Mouse (Mus musculus) midbrain, embryonic 11.5 days (tissue): ENCODE results near the gene Chtop. TPM values are rescaled to one million over a fixed set of nuclear protein-coding genes. Genes with fewer than 3 reads are reported as not detected.
A peak's percentile ranks its signal among the peaks of the same experiment; 100 is the strongest.

Source experiments
- ATAC-seq: fragments of 200-750 bp; cut with Nextera tagmentation; 2 replicates; pipeline ENCODE4 v1.8.0; 2017; ENCODE audit warnings: moderate TSS enrichment, moderate library complexity; ENCODE audit not compliant: low FRiP score
- DNase-seq: peaks from one replicate; pipeline ENCODE4 v3.0.0; 2015; ENCODE audit warnings: low spot score; ENCODE audit errors: missing footprints
- H3K27ac ChIP-seq: fragments of 300-500 bp; sonication (generic); 2 replicates; pipeline ENCODE4 v1.5.1; 2014; ENCODE audit warnings: low read depth, low read length
- H3K27me3 ChIP-seq: fragments of 300-500 bp; sonication (generic); 2 replicates; pipeline ENCODE4 v1.6.1; 2014; ENCODE audit warnings: mild to moderate bottlenecking, low read length, moderate library complexity, mixed read lengths; ENCODE audit not compliant: control insufficient read depth, insufficient read depth
- H3K36me3 ChIP-seq: fragments of 300-500 bp; sonication (generic); 2 replicates; pipeline ENCODE4 v1.6.1; 2014; ENCODE audit warnings: mild to moderate bottlenecking, low read length, moderate library complexity, mixed read lengths; ENCODE audit not compliant: control insufficient read depth, insufficient read depth
- H3K4me1 ChIP-seq: fragments of 300-500 bp; sonication (generic); 2 replicates; pipeline ENCODE4 v1.6.1; 2014; ENCODE audit warnings: low read length; ENCODE audit not compliant: control insufficient read depth, insufficient read depth
- H3K4me2 ChIP-seq: fragments of 300-500 bp; sonication (generic); 2 replicates; pipeline ENCODE4 v1.6.1; 2014; ENCODE audit warnings: mild to moderate bottlenecking, moderate library complexity
- H3K4me3 ChIP-seq: fragments of 300-500 bp; sonication (generic); 2 replicates; pipeline ENCODE4 v1.5.1; 2014; ENCODE audit warnings: low read depth, low read length
- H3K9ac ChIP-seq: fragments of 300-500 bp; sonication (generic); 2 replicates; pipeline ENCODE4 v1.6.1; 2014; ENCODE audit warnings: low read length
- H3K9me3 ChIP-seq: fragments of 300-500 bp; sonication (generic); 2 replicates; pipeline ENCODE4 v1.6.1; 2016; ENCODE audit warnings: low read length; ENCODE audit not compliant: control insufficient read depth
- WGBS: fragments of 180-500 bp; shearing (Covaris S2); extraction: QIAGEN DNeasy Blood & Tissue Kit; methylation state at CpG from one replicate; pipeline ENCODE4 v1.1.7; 2014; 5-methylcytosine and 5-hydroxymethylcytosine counted together
- polyA plus RNA-seq: library from polyadenylated mRNA; unstranded; fragments of >200 nt; fragmentation: Nextera tagmentation; extraction: Ambion mirVana; gene quantifications from 2 replicates; pipeline ENCODE4 v1.2.1, GENCODE M21; 2014

Chtop gene
- polyA plus RNA-seq, 1 experiment from 2014 or later = 138 TPM

GRCm38 (mm10) chr3:90503444-90503843 is 5.9 kb downstream of the Chtop start:
- Histone ChIP-seq H3K27ac (no peak overlapping the region), H3K27me3 (no peaks in the 10 kb centered on the region), H3K9me3 (no peaks in the 10 kb centered on the region), H3K4me1 (peaks cover 11% of the 10 kb centered on the region), H3K4me2 (no peak overlapping the region), H3K36me3 (peaks cover 45% of the 10 kb centered on the region), H3K9ac (no peak overlapping the region), H3K4me3 (no peak overlapping the region)
- 72% methylated on average over 4 of the region's 4 CpGs for WGBS
- ATAC-seq (no peak), DNase-seq (no peak)

GRCm38 (mm10) chr3:90497597-90497996 is 11.7 kb downstream of the Chtop start:
- Histone ChIP-seq H3K27ac (no peak overlapping the region), H3K36me3 (peaks cover 33% of the 10 kb centered on the region), H3K27me3 (no peaks in the 10 kb centered on the region), H3K9me3 (no peaks in the 10 kb centered on the region), H3K4me3 (no peak overlapping the region), H3K9ac (no peak overlapping the region), H3K4me1 (no peaks in the 10 kb centered on the region), H3K4me2 (no peak overlapping the region)
- ATAC-seq (no peak), DNase-seq (no peak)

DNA sequence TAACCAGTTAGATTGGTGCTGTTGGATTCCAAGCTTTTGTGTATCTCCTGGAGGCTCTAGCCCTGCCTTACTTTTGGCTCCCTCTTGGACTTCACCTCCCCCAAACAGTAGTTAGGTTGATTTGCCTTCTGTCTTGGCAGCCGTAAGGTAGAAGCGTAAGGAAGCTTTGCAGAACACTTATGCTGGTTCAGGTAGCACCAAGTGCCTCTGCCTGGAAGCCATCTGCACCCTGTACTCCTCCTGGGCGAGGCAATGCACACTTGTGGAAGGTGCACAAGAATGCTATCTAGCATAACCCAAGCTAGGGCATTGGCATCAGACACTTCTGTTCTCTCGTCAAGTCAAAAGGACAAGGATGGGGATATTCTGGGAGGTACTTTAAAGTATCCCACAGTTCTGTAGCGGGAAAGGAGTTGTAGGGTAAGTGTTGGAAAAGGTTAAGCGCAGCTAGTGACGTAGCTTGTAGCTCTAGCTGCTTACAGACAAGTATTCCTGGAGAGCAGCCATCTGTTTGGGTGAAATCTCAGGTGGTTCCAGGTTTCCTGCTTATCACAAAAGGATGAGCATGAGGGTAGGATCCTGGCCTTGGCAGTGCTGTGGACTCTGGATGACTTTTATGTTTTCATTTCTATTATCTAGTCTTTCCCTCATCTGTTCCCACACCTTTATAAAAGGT is 13.3 kb downstream of the Chtop start:
- Histone ChIP-seq H3K4me1 (no peaks in the 10 kb centered on the region), H3K9me3 (no peaks in the 10 kb centered on the region), H3K36me3 (peaks cover 22% of the 10 kb centered on the region), H3K4me2 (no peak overlapping the region), H3K27me3 (no peaks in the 10 kb centered on the region), H3K27ac (no peak overlapping the region), H3K4me3 (no peak overlapping the region), H3K9ac (no peak overlapping the region)
- DNase-seq (no peak), ATAC-seq (no peak)
- 95% methylated on average over 7 of the region's 7 CpGs for WGBS

DNA sequence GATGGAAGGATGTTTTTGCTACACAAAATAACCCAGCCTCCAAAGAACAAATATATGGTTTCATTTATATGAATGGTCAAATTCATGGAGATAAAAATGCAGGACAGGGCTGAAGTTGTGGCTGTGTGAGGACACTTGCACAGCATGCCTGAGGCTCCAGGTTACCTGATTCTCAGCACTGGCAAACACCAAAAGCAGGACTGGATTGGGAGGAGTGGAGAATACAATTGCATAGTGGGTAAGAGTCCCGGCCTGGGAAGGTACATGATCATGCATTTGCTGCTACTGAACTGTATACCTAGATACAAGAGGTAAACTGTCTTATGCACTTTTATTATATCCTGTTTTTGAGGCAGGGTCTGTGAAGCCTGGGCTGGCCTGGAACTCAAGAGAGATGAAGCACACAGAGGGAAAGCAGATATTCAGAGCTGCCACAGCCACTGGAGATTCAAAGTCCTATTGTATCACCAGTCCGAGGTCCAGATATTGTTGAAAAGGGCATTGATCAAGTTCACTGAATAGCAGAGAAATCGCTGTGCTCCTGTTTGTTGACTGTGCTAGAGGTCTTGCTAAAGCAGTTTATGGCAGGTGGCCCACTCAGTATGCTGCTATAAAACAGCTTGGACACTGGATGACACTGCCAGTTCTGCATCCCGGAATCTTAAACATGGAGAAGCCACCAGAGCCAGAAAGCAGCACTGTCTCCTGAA is 15.3 kb downstream of the Chtop start:
- Histone ChIP-seq H3K4me1 (peaks cover 6% of the 10 kb centered on the region; the same call in 1 of the 2 replicates), H3K36me3 (peaks cover 18% of the 10 kb centered on the region), H3K27me3 (no peaks in the 10 kb centered on the region), H3K9ac (no peak overlapping the region), H3K9me3 (no peaks in the 10 kb centered on the region), H3K4me2 (no peak overlapping the region), H3K4me3 (no peak overlapping the region), H3K27ac (no peak overlapping the region)
- no peak for ATAC-seq
- 66% methylated on average over 4 of the region's 4 CpGs for WGBS
- no peak for DNase-seq

GRCm38 (mm10) chr3:90491350-90491749 is 17.9 kb downstream of the Chtop start:
- WGBS = 43% methylated on average over 2 of the region's 2 CpGs
- H3K4me2 ChIP-seq = no peak overlapping the region
- no peak overlapping the region for H3K27ac ChIP-seq
- H3K9ac ChIP-seq = no peak overlapping the region
- H3K27me3 ChIP-seq = no peaks in the 10 kb centered on the region
- H3K9me3 ChIP-seq = no peaks in the 10 kb centered on the region
- no peak overlapping the region for H3K4me3 ChIP-seq
- no peak for DNase-seq
- ATAC-seq = peak; percentile 6; the same call in 1 of the 2 replicates
- peaks cover 6% of the 10 kb centered on the region; the same call in 1 of the 2 replicates for H3K4me1 ChIP-seq
- H3K36me3 ChIP-seq = peaks cover 16% of the 10 kb centered on the region

DNA sequence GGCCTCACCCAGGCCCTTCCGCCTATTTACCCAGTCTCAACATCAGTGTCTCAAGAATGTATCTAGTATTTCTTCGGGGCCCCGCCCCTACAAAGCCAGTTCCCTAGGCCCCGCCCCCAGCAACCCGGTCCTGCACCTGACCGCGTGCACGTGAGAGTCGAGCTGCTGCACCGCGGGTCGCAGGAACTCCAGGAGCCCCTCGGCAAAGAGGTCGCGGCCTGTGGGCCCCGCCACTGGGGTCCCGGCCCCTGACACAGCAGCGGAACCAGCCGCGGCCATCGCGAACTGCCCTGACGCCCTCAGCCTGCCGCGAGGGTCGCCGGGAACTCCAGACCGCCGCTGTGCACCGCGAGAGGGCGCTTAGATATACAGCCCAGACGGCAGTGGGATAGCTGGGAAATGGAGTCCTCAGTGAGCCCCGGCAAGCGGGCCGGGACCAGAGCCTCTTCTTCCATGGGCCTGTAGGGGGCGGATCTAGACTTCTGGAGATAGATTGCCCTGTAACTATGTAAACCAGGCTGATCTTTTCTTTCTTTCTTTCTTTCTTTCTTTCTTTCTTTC is 18.5 kb downstream of the Chtop start, which contains the start of gene Snapin:
Snapin (minus strand) TSS at position 338 of the 561 bp plus-strand sequence.
- H3K9me3 ChIP-seq = no peaks in the 10 kb centered on the region
- H3K27me3 ChIP-seq = no peaks in the 10 kb centered on the region
- DNase-seq = peak; percentile 99
- H3K4me2 ChIP-seq = peak within 1 kb of the TSS; percentile 61
- peak within 1 kb of the TSS; percentile 25; the same call in 1 of the 2 replicates for H3K27ac ChIP-seq
- peak within 1 kb of the TSS; percentile 82 for H3K9ac ChIP-seq
- H3K36me3 ChIP-seq = peaks cover 22% of the 10 kb centered on the region
- WGBS = 0% methylated on average over 37 of the region's 37 CpGs
- peaks cover 6% of the 10 kb centered on the region; the same call in 1 of the 2 replicates for H3K4me1 ChIP-seq
- peak; percentile 98 for ATAC-seq
- H3K4me3 ChIP-seq = peak within 1 kb of the TSS; percentile 79

GRCm38 (mm10) chr3:90488576-90488975 is 20.7 kb downstream of the Chtop start:
- Histone ChIP-seq H3K36me3 (peaks cover 30% of the 10 kb centered on the region), H3K4me3 (no peak overlapping the region), H3K9me3 (no peaks in the 10 kb centered on the region), H3K4me1 (peaks cover 6% of the 10 kb centered on the region; the same call in 1 of the 2 replicates), H3K27me3 (no peaks in the 10 kb centered on the region), H3K4me2 (no peak overlapping the region), H3K9ac (no peak overlapping the region), H3K27ac (no peak overlapping the region)
- DNase-seq (no peak), ATAC-seq (no peak)
- WGBS = 94% methylated on average over 6 of the region's 6 CpGs

- WGBS = 89% methylated on average over 5 of the region's 5 CpGs
- Histone ChIP-seq H3K36me3 (peaks cover 41% of the 10 kb centered on the region), H3K9ac (no peak overlapping the region), H3K27ac (no peak overlapping the region), H3K4me1 (peaks cover 6% of the 10 kb centered on the region; the same call in 1 of the 2 replicates), H3K4me2 (no peak overlapping the region), H3K4me3 (no peak overlapping the region), H3K9me3 (no peaks in the 10 kb centered on the region), H3K27me3 (no peaks in the 10 kb centered on the region)
- ATAC-seq (no peak), DNase-seq (no peak)
Measured at GRCm38 (mm10) chr3:90486998-90487397, 22.3 kb downstream of the Chtop start.
